Mouse (Mus musculus): Measurements from ENCODE around the gene Slc22a18. TPM values are rescaled to one million over a fixed set of nuclear protein-coding genes. Genes with fewer than 3 reads are reported as not detected.

Slc22a18 gene
- polyA plus RNA-seq, 1 experiment = 0.12 TPM

DNA sequence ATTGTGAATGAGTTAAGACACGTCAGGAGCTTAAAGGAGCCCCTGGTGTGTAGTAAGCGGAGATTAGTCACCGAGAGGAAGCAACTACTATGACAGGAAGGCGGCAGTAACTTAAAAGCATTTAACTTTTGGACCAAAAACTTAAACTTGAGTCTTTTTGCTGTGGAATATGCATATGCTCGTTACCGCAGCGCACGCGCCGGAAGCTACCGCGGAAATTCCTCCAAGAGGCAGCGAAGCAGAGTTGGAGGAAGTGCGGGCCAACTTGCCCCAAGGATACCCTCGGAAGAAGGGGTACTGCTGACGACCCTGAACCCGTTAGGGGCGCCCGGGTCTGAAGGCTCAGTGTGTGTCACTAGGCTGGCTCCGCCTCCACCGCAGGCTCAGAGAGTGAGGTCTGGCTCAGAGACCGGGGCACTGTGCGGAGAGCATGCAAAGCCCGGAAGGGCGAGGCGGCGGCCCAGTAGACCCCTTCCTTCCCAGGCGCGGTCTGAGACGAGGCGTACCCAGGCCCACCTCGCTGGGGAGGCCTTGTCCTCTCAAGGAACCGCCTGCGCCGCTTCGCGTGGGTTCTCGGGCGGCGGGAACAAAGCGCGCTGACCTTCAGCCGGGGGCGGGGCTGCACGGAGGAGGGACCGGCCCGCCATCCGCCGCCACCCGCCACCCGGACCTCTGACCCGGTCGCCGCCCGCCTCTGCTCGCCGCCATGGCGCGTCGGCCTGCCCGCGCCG lies 74.9 kb downstream of the Slc22a18 start:
- Histone ChIP-seq H3K4me2 (ENCODE audit: low read depth) (peak overlapping the region; percentile 89), H3K4me3 (peak overlapping the region; percentile 68), H3K36me3 (ENCODE audit: control insufficient read depth, insufficient read depth) (no peaks in the 10 kb centered on the region), H3K79me2 (ENCODE audit: control insufficient read depth, insufficient read depth) (peaks cover 52% of the 10 kb centered on the region), H3K27me3 (ENCODE audit: control insufficient read depth, insufficient read depth, insufficient read length) (no peaks in the 10 kb centered on the region), H3ac (ENCODE audit: control insufficient read depth, insufficient read length) (peak overlapping the region; percentile 96)
- no peak for TF ChIP-seq REST (IDR thresholded peaks at IDR 0.05; ENCODE audit: insufficient read depth, insufficient read length)
- TF ChIP-seq TCF3 (IDR thresholded peaks at IDR 0.05; ENCODE audit: insufficient read length, low read depth) = no peak
- no peak for TF ChIP-seq POLR2AphosphoS2 (IDR thresholded peaks at IDR 0.05; ENCODE audit: insufficient read length, low read depth)
- TF ChIP-seq USF1 (IDR thresholded peaks at IDR 0.05; ENCODE audit: low read depth) = no peak
- TF ChIP-seq MYOG (IDR thresholded peaks at IDR 0.05; ENCODE audit: control insufficient read depth in 1 of 3, insufficient read depth in 1 of 3, insufficient read length in 2 of 3, low read depth in 2 of 3) = no peak
- no peak for TF ChIP-seq POLR2A (IDR thresholded peaks at IDR 0.05; ENCODE audit: insufficient read length, low read depth)
- TF ChIP-seq CEBPB (IDR thresholded peaks at IDR 0.05; ENCODE audit: insufficient read depth, poor library complexity, severe bottlenecking) = no peak
- no peak for TF ChIP-seq MYOD1 (IDR thresholded peaks at IDR 0.05; ENCODE audit: control insufficient read depth in 1 of 3, insufficient read length in 2 of 3, low read depth in 2 of 3)
- no peak for TF ChIP-seq MAX (IDR thresholded peaks at IDR 0.05; ENCODE audit: low read depth)
- TF ChIP-seq TCF12 (IDR thresholded peaks at IDR 0.05; ENCODE audit: insufficient read depth, poor library complexity, severe bottlenecking) = no peak
- TF ChIP-seq SRF (IDR thresholded peaks at IDR 0.05; ENCODE audit: control insufficient read depth, insufficient read length, low read depth) = no peak
- TF ChIP-seq E2F4 (IDR thresholded peaks at IDR 0.05; ENCODE audit: insufficient read depth) = no peak

Other genes with a start within 250 kb of the Slc22a18 start
- 35.7 TPM for gene Cdkn1c, start 12.7 kb upstream of the Slc22a18 start, polyA plus RNA-seq (2012; fragmentation: generic; extraction: Trizol)
- not detected for gene Phlda2, start 29.4 kb downstream of the Slc22a18 start, polyA plus RNA-seq (2012; fragmentation: generic; extraction: Trizol)
- gene Nap1l4, start 75.4 kb downstream of the Slc22a18 start, polyA plus RNA-seq (2012; fragmentation: generic; extraction: Trizol) = 101 TPM
- 237 TPM for gene Cars, start 126.4 kb downstream of the Slc22a18 start, polyA plus RNA-seq (2012; fragmentation: generic; extraction: Trizol)
- 0.02 TPM for gene Tnfrsf26, start 155.0 kb downstream of the Slc22a18 start, polyA plus RNA-seq (2012; fragmentation: generic; extraction: Trizol)
- gene Tnfrsf22, start 175.9 kb downstream of the Slc22a18 start, polyA plus RNA-seq (2012; fragmentation: generic; extraction: Trizol) = 15.5 TPM
- gene Tnfrsf23, start 212.1 kb downstream of the Slc22a18 start, polyA plus RNA-seq (2012; fragmentation: generic; extraction: Trizol) = 25.7 TPM

All from myocyte (in vitro differentiated cells).